Mouse (Mus musculus): ENCODE results near the gene Gstm5.

Gstm5 gene

DNA sequence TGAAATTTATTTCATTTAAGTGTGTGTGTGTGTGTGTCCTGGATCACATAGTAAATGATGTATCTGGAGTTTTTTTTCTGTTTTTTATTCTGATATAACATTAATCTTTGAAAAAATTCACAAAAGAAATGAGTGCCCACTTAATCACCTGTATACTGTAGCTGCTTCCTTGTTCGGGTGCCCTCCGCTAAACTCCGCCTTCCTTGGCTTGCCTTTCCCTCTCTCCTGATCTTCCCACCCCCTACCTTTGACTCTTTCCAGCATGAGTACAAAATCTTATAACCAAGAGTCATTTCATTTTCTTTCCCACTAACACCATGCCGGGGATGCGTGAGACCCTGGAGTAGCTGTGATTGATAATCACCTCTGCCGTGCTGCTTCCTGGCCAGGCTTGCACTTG, 36.5 kb downstream of the Gstm5 start:
- DNase-seq: no peak

DNA sequence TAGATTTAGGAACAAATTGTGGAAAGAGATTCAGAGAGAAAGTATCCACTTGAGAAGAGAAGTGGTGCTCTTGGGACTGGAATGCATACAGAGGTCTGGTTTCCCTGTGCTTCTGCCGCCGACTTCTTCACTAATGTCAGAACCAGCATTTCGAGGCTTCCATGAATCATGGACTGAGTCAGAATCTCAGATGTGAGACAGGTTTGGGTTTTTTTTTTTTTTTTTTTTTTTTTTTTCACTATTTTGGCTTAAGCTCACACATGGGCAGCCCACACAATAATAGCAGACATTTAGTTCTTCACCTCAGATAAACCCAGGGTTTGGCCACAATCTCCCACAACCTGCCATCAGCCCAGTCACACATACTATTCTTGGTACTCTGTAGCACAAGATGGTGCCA, 39.6 kb downstream of the Gstm5 start:
- DNase-seq: no peak

DNA sequence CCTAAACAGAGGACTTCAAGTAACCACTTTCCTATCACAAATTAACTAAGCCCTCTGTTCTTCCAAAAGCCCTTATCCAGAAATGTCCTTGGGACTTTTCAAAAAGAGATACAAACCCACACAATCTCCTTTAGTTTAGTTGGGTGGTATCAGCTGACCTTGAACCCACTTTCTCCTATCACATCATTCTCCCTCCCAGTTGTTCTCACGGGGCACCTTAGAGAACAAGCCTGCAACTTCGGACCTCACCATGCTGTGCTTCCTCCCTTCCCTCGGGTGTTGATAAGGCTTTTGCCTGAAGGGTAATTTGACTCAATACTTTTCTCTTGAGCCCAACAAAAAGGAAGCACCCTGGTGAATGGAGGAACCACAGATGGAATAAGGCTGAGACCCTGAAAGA, 40.3 kb downstream of the Gstm5 start:
- DNase-seq: no peak

DNA sequence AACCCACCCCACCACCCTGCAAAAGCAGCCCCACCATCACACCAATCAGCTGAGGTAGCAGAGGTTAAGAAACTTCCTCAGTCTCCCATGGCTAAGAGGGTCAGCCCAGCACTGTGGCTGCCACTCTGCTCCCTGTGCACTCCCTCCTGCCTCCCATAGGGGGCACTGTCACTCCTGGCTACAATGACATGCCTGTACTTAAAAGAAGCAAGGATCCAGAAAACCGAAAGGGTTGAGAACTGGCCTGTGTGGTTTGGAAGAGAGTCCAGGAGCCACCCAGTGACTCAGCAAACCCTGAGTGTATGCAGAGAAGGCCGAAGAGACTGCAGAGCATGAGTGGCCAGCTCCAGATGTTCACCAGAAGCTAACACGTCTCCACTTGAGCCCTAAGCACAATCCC, 43.8 kb downstream of the Gstm5 start:
- DNase-seq: peak; percentile 58

DNA sequence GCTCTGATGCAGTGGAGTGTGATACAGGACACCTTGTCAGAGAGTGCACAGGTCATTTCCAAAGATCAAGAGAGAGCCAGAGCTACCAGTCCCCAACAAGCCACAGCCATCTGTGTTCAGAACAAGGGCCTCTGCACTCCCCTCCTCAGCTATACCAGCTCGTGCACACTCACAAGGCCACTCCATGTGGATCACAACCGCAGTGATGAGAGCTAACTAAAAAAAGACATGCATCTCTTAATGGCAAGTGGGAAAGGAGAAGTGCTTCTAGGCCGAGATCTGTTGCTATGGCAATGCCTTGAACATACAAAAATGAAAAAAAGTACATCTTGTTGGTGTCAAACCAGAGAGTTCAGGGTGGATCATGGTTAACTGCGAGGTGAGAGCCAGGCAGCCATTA, 44.2 kb downstream of the Gstm5 start:
- no peak for DNase-seq

DNA sequence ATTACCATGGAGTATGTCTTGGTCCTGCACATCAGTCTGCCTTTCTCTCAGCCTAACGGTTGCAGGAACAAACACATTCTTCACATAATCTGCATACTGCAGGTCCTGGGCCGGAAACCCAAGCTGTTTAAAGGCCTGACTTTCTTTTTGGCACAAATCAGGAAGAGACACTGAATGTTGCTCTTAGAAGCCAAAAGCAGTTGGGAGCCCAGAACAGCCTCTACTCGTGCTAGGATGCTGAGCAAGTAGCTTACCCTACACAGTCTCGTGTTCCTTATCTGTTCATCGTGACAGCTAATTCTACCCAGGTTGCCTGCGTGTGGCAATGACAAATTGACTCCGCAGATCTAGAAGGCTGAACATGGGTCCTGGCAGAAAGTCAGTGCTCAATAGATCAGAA, 44.9 kb downstream of the Gstm5 start:
- DNase-seq: no peak

DNA sequence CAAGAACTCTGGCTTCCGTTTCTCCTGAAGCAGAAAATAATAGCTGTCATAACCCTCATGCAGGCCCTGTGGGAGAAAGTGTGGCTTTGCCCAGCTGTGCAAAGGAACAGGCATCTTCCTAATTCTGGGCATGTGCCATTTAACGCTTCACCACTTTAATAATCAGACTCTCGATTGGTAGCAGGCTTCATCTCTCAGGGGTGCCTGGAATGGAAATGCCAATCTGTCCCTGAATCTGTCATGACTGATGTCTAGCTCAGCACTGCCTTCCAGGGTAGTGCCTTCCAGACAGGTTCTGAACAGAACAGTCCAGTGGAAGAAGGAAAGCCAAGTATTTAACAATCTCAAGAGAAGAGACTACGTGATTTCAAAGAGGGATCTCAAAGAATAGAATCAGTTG, 45.6 kb downstream of the Gstm5 start:
- no peak for DNase-seq

DNA sequence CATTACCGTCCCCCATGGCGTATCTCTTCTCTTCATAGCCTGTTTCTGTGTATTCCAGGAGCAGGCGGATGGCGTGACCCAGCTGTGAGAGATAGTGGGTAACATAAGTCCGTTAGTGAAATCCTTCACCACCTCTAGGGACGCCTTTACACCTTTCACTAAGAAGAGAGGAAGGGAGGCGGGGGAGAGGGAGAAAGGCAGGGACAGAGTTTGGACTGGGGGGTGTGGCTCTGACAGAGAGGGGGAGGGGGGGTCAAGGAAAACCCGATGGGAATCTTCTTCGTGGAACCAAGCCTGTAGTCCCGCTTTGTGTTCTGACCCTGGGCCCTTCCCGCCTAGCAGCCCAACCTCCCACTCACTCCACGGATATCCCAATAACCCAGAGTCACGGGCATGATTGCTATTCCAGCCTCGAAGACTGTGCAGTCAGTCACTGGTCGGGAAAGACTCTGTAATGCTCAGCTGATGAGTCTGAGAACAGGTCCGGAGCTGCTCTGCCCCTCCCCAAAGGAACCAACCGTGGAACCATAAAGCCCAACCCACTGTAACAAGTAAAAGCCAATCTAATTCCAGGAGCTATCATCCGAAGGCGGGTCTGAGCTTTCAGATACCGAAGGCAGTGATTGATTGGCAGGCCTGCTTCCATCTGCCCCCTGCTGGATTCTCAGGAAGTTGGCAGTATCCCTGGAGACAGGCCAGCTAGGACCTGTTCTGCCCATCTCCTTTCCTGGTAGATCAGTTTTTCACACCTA, 47.8 kb downstream of the Gstm5 start, which contains the start of gene Gstm6:
TSS of gene Gstm6 (minus strand) at position 511 of the 752 bp plus-strand sequence.
- no peak for DNase-seq

DNA sequence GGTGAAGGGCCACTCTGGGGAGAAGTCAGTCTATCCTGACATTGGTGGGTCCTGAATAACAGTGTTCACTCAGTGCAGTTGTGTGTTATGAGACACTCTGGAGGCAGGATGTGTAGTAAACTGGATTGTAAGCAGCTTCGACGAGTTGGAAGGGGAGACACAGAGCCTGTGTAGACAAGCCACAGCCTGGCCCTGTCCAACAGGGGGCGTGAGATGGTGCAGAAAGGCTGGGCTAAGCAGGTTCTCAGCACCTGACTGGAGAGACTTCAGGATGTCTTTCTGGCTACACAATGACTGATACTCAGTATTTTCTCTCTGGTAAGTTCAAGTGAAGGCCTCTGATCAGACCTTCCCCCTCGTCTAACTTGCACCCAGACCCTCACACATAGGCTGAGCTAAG, 50.1 kb downstream of the Gstm5 start:
- DNase-seq: peak; percentile 12
